Mouse (Mus musculus): ENCODE measurements around the gene Tardbp. TPM values are rescaled to one million over a fixed set of nuclear protein-coding genes. Genes with fewer than 3 reads are reported as not detected.

Gene Tardbp
- 272 and 274 TPM in 2 replicates for polyA plus RNA-seq (2015; fragmentation: Nextera tagmentation; extraction: Ambion mirVana)

DNA sequence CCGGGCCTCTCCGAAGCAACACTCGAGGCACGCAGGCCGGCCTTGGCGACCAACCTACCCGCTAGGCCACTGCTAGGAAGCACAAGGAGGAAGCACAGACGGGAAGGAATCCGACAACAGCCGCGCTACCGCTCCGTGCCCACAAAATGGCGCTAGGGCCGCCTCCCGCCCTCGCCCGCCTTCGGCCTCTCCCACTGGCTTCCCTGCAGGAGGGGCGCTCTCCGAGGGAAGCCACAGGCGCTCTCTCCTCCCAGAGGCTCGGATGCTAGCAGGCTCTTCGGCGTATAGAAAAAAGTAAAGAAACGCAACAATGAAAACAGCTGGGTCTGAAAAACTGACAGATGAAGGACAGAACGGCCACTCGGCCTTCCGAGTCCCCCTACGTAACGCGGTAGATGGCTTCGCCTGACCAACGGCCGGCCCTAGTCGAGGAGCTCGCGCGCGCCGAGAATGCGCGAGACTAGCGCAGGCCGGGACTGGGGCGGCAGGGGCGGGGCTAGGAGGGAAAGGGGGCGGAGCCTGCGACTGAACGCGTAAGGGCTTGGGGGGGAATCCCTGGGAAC lies at the start of gene Tardbp:
Gene Tardbp, minus strand, starts transcription at position 397 of the 563 bp plus-strand sequence.
- WGBS = under 1% methylated on average over 51 of the region's 51 CpGs
- Histone ChIP-seq H3K36me3 (peaks cover 33% of the 10 kb centered on the region), H3K4me1 (peaks cover 28% of the 10 kb centered on the region), H3K9me3 (no peaks in the 10 kb centered on the region), H3K9ac (replicated peaks) (peak within 1 kb of the TSS; percentile 97), H3K27me3 (no peaks in the 10 kb centered on the region), H3K4me3 (peak within 1 kb of the TSS; percentile 76), H3K4me2 (replicated peaks) (peak within 1 kb of the TSS; percentile 82), H3K27ac (replicated peaks) (peak within 1 kb of the TSS; percentile 93)
- peak; percentile 97 for ATAC-seq (replicated peaks)

- Histone ChIP-seq H3K36me3 (no peaks in the 10 kb centered on the region), H3K9me3 (no peaks in the 10 kb centered on the region), H3K4me3 (no peak overlapping the region), H3K4me2 (replicated peaks) (no peak overlapping the region), H3K4me1 (peaks cover 5% of the 10 kb centered on the region; the same call in 1 of the 2 replicates), H3K9ac (replicated peaks) (no peak overlapping the region), H3K27me3 (no peaks in the 10 kb centered on the region), H3K27ac (replicated peaks) (no peak overlapping the region)
- ATAC-seq (replicated peaks) = no peak
- WGBS = 63% methylated on average over 16 of the region's 16 CpGs
These were observed 49.6 kb upstream of the Tardbp start for GRCm38 (mm10) chr4:148676188-148676960.

GRCm38 (mm10) chr4:148675043-148675442 lies 48.2 kb upstream of the Tardbp start:
- WGBS = 54% methylated on average over 7 of the region's 7 CpGs

DNA sequence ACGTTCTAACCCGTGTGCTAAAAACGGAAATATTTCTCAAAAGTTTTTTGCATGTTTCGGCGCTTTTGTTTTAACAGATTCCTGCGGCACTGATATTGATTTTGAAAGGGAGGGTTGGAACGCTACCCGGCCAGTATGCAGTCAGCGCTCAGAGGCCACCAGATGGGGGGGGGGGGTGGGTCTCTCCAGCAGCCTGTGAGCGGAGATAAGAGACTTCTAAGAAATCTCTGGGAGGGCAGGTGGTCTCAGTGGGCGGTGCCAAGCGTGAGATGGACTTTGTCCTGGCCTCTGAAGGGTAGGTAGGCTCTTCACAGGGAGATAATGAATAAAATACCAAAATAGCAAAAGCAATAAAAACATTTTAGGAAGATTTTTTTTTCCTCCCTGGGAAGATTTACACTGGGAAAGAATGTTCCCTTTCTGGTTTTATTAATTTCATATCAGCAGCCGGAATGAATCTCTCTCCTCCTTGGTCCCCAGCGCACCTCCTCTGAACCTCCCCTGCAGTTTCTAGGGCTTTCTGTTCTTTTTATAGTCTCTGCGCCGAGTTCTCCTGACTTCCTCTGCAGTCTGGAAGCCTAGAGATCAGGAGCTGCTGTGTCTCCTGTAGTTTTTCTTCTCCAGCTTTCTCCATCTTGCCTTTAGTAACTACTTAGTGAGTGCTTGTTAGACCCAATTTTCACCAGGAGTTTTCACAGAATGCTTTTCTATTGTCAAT lies 44.6 kb upstream of the Tardbp start:
- Histone ChIP-seq H3K27ac (replicated peaks) (no peak overlapping the region), H3K9me3 (no peaks in the 10 kb centered on the region), H3K4me1 (0 out of 2 replicates have a peak, but pooled peaks cover under 1% of the 10 kb centered on the region), H3K4me3 (no peak overlapping the region), H3K27me3 (no peaks in the 10 kb centered on the region), H3K36me3 (no peaks in the 10 kb centered on the region), H3K4me2 (replicated peaks) (no peak overlapping the region), H3K9ac (replicated peaks) (no peak overlapping the region)
- WGBS = 70% methylated on average over 16 of the region's 16 CpGs
- ATAC-seq (replicated peaks) = no peak

More at GRCm38 (mm10) chr4:148675043-148675442, 48.2 kb upstream of the Tardbp start:
- Histone ChIP-seq H3K36me3 (no peaks in the 10 kb centered on the region), H3K4me3 (no peak overlapping the region), H3K4me2 (replicated peaks) (no peak overlapping the region), H3K9ac (replicated peaks) (no peak overlapping the region), H3K4me1 (peaks cover 5% of the 10 kb centered on the region; the same call in 1 of the 2 replicates), H3K27ac (replicated peaks) (no peak overlapping the region), H3K9me3 (no peaks in the 10 kb centered on the region), H3K27me3 (no peaks in the 10 kb centered on the region)
- ATAC-seq (replicated peaks) = no peak

GRCm38 (mm10) chr4:148667006-148667755 lies 40.4 kb upstream of the Tardbp start:
- Histone ChIP-seq H3K27ac (replicated peaks) (no peak overlapping the region), H3K4me2 (replicated peaks) (no peak overlapping the region), H3K4me3 (no peak overlapping the region), H3K27me3 (0 out of 2 replicates have a peak, but pooled peaks cover 4% of the 10 kb centered on the region), H3K9me3 (no peaks in the 10 kb centered on the region), H3K9ac (replicated peaks) (no peak overlapping the region), H3K36me3 (no peaks in the 10 kb centered on the region), H3K4me1 (peaks cover 3% of the 10 kb centered on the region; the same call in 1 of the 2 replicates)
- WGBS = 88% methylated on average over 15 of the region's 15 CpGs
- ATAC-seq (replicated peaks) = no peak

GRCm38 (mm10) chr4:148664021-148664420 lies 37.2 kb upstream of the Tardbp start:
- no peak for ATAC-seq (replicated peaks)

GRCm38 (mm10) chr4:148663326-148663725 lies 36.5 kb upstream of the Tardbp start:
- Histone ChIP-seq H3K36me3 (no peaks in the 10 kb centered on the region), H3K27me3 (0 out of 2 replicates have a peak, but pooled peaks cover 4% of the 10 kb centered on the region), H3K4me1 (peaks cover 4% of the 10 kb centered on the region; the same call in 1 of the 2 replicates), H3K27ac (replicated peaks) (no peak overlapping the region), H3K4me3 (no peak overlapping the region), H3K4me2 (replicated peaks) (no peak overlapping the region), H3K9ac (replicated peaks) (no peak overlapping the region), H3K9me3 (no peaks in the 10 kb centered on the region)
- WGBS = 79% methylated on average over 7 of the region's 7 CpGs
- ATAC-seq (replicated peaks) = no peak

More at GRCm38 (mm10) chr4:148664021-148664420, 37.2 kb upstream of the Tardbp start:
- Histone ChIP-seq H3K27me3 (0 out of 2 replicates have a peak, but pooled peaks cover 4% of the 10 kb centered on the region), H3K4me3 (no peak overlapping the region), H3K36me3 (no peaks in the 10 kb centered on the region), H3K27ac (replicated peaks) (no peak overlapping the region), H3K9ac (replicated peaks) (no peak overlapping the region), H3K4me2 (replicated peaks) (no peak overlapping the region), H3K9me3 (no peaks in the 10 kb centered on the region), H3K4me1 (peaks cover 4% of the 10 kb centered on the region; the same call in 1 of the 2 replicates)
- 56% methylated on average over 6 of the region's 6 CpGs for WGBS

DNA sequence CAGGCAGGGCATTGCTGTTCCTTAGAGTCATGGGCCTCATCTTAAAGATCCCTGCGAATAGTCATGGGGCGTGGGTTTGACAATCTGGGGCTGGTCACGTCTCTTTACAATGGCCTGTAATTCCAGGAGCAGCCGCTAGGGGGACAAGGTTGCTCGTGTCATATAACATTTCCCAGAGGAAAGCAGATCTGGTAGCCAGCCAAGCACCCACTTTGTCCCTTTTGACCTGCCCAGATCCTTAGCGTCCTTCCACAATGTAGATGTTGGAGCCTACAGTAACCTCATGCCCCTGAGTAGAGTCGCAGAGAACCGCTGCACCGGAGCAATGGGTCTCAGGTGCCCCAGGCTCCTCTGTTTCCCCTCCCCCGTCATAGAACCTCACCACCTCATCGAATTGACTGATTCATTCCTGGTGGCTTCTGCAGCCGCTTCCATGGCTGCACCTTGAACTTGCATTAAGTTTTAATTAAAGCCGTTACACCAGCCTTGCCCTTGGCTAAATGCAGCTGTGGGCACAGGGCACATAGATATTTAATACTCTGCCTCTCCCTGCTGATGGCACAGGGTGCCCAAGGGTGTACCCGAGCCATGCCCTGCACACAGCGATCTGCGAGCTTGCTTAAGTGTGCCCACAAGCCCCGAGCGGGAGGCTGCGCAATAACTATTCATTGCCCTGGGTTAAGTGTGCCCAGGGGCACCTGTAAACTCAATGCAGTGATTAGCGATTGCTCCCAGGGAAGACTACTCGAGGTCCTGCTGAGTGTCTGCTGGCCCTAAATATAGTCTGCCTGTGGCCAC lies 35.5 kb upstream of the Tardbp start:
- ATAC-seq (replicated peaks) = 0 out of 2 replicates have a peak, but pooled peaks have one; percentile 26
- 40% methylated on average over 21 of the region's 21 CpGs for WGBS
- peak overlapping the region; percentile 34 for H3K4me2 ChIP-seq (replicated peaks)

GRCm38 (mm10) chr4:148660174-148660573 lies 33.4 kb upstream of the Tardbp start:
- ATAC-seq (replicated peaks) = no peak
- no peaks in the 10 kb centered on the region for H3K36me3 ChIP-seq
- WGBS = 75% methylated on average over 3 of the region's 3 CpGs

More for the DNA sequence above, 35.5 kb upstream of the Tardbp start:
- H3K36me3 ChIP-seq = no peaks in the 10 kb centered on the region
- H3K9ac ChIP-seq (replicated peaks) = no peak overlapping the region
- H3K27ac ChIP-seq (replicated peaks) = no peak overlapping the region
- H3K9me3 ChIP-seq = no peaks in the 10 kb centered on the region
- H3K4me1 ChIP-seq = peaks cover 4% of the 10 kb centered on the region; the same call in 1 of the 2 replicates
- H3K27me3 ChIP-seq = 0 out of 2 replicates have a peak, but pooled peaks cover 4% of the 10 kb centered on the region
- H3K4me3 ChIP-seq = peak overlapping the region; percentile 10; the same call in 1 of the 2 replicates

GRCm38 (mm10) chr4:148657776-148658175 lies 31.0 kb upstream of the Tardbp start:
- no peaks in the 10 kb centered on the region for H3K36me3 ChIP-seq
- ATAC-seq (replicated peaks) = no peak
- no peak overlapping the region for H3K4me3 ChIP-seq
- WGBS = 86% methylated on average over 13 of the region's 13 CpGs
- H3K4me1 ChIP-seq = peaks cover 4% of the 10 kb centered on the region; the same call in 1 of the 2 replicates
- no peak overlapping the region for H3K4me2 ChIP-seq (replicated peaks)
- no peak overlapping the region for H3K27ac ChIP-seq (replicated peaks)
- H3K9me3 ChIP-seq = no peaks in the 10 kb centered on the region
- H3K27me3 ChIP-seq = 0 out of 2 replicates have a peak, but pooled peaks cover 3% of the 10 kb centered on the region
- no peak overlapping the region for H3K9ac ChIP-seq (replicated peaks)

More at GRCm38 (mm10) chr4:148660174-148660573, 33.4 kb upstream of the Tardbp start:
- H3K9ac ChIP-seq (replicated peaks) = no peak overlapping the region
- H3K9me3 ChIP-seq = no peaks in the 10 kb centered on the region
- no peak overlapping the region for H3K27ac ChIP-seq (replicated peaks)
- H3K4me3 ChIP-seq = no peak overlapping the region
- H3K4me1 ChIP-seq = peaks cover 4% of the 10 kb centered on the region; the same call in 1 of the 2 replicates
- H3K27me3 ChIP-seq = 0 out of 2 replicates have a peak, but pooled peaks cover 4% of the 10 kb centered on the region
- no peak overlapping the region for H3K4me2 ChIP-seq (replicated peaks)
